Mouse (Mus musculus) lung, postnatal 0 days (tissue): ENCODE measurements around the gene Phf1.

ENCODE experiments used
- CTCF ChIP-seq: IDR thresholded peaks from 2 replicates; pipeline ENCODE4 v1.5.1; 2016; ENCODE audit warnings: antibody characterized with exemption, mild to moderate bottlenecking
- EP300 ChIP-seq: IDR thresholded peaks from 2 replicates; pipeline ENCODE4 v1.6.1; 2016; ENCODE audit warnings: antibody characterized with exemption, mild to moderate bottlenecking, control low read depth

DNA sequence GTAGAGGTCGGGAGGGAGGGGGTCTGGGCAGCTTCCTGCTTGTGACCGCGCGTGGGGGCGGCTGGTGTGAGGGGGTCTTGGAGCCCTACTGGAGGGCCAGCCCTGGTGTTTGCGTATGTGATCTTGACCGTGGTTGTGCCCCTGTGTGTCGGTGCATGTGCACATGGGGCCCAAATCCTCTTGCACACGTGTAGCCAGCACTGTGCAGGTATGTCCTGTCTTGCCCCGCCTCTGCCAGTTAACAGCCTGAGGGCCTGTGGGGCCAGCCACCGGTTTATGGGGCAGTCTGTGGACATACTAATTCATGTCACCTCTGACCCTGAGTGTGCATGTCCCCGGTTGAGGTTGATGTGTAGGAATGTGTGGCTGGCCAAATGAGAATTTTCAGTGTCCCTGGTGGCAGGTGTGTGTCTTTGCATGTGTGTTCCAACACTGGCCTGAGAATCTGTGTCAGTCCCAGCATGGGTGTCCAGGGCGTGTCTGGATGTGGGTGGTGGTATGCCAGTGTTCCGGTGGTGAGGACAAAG, 16.3 kb downstream of the Phf1 start:
- TF ChIP-seq CTCF (peak; percentile 59), EP300 (no peak)
